Mouse (Mus musculus) liver, adult 2 months (tissue): ENCODE data around the gene Wnt5b.

Experiments used
- CTCF ChIP-seq: fragments of 200-500 bp; IDR thresholded peaks from 2 replicates; pipeline ENCODE4 v1.5.1; 2011; ENCODE audit warnings: low read depth, low read length, control low read depth
- POLR2A ChIP-seq: fragments of 200-500 bp; IDR thresholded peaks from 2 replicates; pipeline ENCODE4 v1.6.1; 2011; ENCODE audit warnings: low read length, control low read depth; ENCODE audit not compliant: insufficient read depth; ENCODE audit errors: extremely low read depth

- TF ChIP-seq CTCF = no peak
- no peak for TF ChIP-seq POLR2A
These were observed 30.1 kb downstream of the Wnt5b start for GRCm38 (mm10) chr6:119514085-119514484.
